Mouse (Mus musculus): ENCODE results near the gene Pla2g3.

The Pla2g3 gene

DNA sequence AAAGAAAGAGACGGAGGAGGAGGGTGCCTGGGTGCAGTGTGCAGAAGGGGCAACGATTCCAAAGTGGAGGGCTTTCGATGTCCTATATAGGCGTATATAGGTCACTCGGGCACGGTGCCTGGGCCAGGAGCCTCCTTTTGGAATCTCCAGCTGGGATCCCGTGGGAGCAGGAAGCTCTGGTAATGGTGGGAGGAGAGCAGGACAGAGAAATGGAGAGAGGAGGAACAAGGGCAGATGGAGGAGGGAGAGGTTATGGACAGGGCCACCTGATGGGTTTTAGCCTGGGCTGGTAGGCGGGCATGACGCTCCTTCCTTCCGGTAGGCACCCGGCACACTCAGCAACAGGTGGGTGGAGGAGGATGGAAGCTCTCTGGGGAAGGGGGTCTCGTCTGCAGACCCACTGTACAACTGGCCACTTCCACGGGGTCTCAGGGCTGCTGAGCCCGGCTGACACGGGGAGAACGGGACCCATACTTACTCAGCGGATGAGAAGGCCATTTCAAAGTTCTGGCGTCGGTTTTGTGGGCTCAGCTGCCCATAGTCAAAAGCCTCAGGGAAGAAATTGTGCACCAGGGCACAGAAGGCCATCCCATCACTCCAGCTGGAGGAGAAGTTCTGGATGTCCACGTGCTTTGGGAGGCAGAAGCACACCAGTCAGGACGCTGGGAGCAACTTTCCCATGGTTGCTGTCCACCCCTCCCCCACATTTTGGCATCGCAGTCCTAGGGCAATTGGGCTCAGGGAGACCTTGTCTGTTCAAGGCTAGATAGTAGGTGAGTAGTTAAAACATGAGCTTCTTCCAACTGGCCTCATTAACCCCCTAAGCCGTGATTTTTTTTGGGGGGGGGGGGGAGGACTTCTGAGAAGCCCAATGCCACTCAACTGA is 33.5 kb downstream of the Pla2g3 start:
- DNase-seq, result peak; percentile 79

DNA sequence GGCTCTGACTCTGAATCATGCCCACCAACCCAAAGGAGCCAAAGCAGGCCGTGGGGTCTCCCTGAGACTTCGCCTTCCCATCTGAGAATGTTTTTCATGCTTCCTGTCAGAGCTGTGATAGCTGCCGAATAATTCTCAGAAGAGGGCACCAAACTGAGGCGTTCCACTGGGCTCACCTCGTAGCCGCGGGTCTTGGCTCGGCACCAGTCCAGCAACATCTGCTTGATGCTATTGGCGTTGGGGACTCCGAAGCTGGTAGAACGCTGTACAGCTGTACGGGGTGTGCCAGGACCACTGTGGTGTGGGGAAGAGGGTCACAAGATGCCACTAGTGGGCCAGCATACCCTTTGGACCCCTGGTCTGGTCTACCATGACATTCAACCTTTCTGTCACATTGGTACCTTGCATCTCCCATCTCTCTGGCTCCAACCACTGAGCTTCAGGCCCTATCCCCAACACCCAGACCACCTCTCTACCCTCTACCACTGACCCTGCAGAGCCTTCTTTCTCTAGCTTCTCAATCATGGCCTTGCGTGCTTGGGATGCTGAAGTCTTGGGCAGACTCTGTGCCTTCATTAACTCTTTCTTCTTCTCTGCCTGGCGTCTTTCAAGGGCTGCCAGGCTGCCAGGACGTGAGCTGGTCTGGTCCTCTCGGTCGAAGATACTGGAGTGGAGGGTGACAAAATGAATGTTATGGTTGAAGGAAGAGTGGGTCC is 34.4 kb downstream of the Pla2g3 start:
- peak; percentile 60 for DNase-seq

DNA sequence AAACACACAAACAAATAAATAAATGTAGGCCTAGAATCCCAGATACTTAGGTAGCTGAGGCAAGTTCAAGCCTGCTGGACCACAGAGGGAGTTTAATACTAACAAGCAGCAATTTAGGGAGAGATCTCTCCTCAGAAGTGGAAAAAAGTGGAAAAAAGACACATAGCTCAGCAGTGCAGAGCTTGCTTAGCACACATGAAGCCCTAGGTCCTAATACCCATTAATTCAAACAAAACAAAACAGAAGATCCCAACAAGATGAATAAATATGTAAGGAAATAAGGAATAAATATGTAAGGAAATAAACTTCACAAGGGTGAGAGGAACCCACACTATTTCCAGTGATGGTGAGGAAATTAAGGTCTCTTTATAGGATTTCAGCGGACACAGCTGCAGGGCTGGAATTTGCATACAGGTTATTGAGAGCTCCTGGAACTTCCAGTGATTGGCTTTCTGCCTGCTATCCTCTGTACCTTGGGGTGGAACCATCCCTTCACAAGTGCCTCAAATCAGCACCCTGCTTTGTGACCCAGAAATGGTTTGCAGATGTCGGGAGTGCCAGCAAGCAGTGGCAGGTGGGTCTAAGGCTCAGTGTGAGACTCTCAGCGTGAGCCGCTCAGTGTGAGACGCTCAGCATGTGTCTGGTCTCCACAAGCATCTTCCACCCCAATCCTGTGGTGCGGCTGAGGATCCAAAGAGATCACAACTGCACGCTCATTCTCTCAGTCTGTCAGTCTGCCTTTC is 35.9 kb downstream of the Pla2g3 start:
- DNase-seq, result peak; percentile 18

DNA sequence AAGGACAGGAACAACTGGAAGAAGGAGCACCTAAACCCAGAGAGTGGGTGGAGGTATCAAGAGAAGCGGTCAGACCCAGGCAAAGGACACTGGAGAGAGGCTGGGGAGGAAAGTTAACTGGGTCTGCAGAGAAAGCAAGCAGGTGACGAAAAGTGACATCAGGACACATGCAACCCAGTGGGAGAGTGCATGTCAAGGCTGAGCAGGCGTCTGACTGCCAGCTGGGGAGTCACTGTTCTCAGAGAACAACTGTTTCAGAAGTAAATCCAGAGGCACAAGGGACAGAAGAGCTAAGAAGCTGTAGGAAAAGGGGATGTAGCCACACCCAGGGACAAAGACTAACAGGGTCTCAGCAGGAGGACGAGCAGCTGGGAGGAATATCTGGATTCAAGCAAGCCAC is 37.5 kb downstream of the Pla2g3 start:
- DNase-seq, result no peak

DNA sequence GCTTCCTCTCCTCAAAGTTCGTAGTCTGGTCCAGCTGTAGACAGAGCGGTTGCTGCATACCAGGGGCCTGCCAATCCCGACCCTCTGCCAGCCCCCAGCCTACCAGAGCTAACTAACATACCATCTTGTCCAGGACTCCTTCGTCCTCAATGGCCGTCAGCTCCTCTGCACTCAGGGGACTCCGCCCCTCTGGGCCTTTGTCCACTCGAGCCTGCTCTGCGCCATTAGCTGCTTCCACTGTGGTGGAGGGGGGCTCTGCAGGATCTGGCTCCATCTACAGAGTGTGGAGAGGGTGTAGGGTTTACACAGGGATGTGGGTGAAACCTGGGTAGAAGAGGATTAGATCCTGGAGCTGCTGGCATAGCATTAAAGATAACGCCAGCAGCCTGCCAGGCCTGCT is 38.1 kb downstream of the Pla2g3 start:
- peak; percentile 12 for DNase-seq

DNA sequence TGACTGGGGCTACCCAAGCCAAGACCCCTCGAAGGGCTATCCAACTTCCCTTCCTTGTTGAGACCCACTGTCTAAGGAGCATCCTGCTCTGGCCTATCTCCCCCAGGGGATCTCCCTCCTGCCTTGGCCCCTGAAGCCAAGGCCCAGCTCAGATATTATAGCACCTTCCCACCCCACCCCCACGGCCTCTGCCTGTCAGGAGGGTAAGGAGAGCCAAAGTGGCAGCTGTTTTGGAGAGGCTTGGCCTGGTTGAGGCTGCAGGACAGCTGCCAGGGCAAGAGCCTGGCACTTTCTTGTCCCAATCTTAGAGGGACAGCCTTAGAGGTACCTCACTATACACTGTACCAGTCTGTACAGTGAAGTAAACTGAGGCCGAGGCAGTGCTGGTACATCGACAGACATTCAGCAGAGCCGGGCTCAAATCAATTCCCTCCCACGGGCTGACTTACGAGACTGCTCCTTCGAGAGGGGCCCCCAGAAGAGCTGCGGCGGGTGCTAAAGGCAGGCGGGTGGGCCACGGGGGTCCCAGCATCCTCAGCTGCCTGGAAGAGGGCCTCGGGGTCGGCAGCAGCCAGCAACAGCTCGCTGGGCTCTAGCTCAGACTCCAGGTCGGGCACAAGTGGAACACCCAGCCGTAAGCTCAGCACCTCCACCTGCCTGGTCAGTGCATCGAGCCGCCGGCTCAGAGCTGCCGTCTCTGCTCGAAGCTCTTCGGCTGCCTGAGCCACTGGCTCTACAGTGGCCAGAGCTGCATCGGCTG is 39.1 kb downstream of the Pla2g3 start:
- DNase-seq, result peak; percentile 26

DNA sequence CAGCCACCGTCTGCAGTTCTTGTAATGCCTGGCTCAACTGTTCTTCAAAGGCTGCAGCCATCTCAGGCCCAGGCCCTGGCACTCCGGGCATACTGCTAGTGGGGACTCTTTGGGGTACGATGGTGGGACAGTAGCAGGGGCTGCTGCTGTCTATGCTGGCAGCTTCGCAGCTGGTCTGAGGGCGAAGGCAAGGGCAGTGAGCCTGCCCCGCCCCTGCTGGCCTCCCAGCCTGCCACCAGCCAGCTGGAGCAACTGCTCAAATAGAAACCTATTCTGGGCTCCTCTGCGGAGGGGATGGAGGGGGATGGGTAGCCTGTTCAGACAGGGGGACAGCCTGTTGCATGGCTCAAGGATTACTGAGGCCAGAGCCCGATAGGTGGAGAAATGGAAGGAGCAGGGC is 39.7 kb downstream of the Pla2g3 start:
- DNase-seq, result peak; percentile 32

DNA sequence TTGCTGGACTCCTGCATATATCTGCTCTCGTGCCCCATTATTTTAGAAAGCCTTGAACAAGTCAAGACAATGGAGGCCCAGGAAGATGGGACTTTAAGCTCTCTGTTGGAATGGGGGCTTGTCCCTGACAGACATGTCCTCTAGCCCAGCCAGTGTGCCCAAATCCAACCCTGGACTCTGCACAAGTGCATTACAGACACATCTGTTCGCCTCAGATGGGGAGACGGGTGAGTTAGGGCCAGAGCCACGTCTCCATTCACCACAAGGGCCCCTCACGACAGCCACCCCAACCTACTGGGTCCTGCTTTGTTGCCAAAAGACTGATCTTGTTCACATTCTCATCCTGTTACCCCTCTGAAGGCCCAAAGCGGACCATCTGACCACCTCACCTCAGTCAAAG is 40.1 kb downstream of the Pla2g3 start:
- peak; percentile 20 for DNase-seq

DNA sequence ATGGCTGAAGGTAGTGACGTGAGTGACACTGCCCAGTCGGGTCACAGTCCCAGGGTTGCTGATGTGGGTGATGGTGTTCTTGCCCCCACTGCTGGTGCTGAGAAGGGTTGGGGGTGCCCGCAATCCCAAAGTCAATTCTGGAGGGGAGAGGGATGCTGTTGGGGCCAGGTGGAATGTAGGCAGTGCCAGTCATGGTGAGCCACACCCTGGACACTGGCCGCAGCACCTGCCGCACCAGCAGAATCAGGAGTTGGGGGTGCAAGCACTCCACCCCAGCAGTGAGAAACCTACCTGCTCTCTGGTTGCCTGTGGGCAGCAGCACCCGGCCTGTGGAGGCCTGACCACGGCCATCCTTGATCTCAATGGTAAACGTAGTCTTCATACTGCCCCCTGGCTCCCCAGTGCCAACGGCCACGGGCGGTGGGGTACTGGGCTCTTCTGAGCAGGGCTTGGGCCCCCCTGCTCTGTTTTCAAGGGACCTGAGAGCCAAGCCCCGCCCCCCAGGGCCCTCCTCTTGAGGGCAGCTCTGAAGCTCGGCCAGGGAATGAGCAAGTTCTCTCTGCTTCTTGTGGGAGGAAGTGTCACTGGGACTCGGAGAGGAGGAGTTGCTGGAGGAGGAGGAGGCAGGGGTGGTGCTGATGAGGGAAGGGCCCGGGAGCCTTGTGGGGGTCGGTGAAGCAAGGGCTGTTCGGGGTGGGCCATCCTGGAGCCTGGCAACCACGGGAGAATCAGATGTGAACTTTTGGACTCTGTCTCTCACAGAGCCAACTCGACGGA is 41.6 kb downstream of the Pla2g3 start:
- peak; percentile 35 for DNase-seq

DNA sequence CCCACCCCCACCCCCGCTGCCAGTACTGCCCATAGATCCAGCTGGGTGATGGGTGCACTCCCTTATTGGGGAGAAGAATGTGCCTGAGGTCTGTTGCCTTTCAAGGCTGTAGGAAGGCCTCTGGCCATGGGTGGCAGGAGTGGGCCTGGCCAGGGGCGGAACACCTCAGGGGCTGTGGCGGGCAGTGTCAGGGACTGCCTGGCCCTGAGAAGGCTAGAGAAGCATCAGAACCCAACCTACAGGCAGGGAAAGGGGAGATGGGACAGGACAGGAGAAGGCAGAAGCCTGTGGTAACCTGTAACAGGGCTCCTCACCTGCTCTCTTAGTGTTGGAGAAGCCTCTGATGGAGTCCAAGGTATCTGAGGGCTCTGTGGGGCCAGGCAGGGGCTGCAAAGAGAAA is 42.6 kb downstream of the Pla2g3 start:
- DNase-seq, result no peak

DNA sequence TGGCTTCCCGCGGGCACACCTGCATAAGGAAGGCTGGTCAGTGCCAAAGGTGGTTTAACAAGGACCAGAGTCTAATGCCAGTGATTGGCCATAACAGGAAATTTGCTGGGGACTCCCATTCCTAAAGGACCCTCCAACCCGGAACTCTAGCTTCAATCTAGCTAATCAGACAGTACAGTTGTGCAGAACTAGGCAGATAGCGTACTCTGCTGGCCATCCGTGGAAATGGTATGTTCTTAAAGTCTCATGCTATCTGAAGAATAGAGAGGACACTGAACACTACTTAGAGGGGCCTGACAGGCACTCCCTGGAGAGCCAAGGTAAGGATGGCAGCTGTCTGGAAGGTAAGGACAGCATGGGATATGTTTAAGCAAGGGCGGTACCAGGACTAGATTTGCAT is 43.5 kb downstream of the Pla2g3 start:
- peak; percentile 50 for DNase-seq

DNA sequence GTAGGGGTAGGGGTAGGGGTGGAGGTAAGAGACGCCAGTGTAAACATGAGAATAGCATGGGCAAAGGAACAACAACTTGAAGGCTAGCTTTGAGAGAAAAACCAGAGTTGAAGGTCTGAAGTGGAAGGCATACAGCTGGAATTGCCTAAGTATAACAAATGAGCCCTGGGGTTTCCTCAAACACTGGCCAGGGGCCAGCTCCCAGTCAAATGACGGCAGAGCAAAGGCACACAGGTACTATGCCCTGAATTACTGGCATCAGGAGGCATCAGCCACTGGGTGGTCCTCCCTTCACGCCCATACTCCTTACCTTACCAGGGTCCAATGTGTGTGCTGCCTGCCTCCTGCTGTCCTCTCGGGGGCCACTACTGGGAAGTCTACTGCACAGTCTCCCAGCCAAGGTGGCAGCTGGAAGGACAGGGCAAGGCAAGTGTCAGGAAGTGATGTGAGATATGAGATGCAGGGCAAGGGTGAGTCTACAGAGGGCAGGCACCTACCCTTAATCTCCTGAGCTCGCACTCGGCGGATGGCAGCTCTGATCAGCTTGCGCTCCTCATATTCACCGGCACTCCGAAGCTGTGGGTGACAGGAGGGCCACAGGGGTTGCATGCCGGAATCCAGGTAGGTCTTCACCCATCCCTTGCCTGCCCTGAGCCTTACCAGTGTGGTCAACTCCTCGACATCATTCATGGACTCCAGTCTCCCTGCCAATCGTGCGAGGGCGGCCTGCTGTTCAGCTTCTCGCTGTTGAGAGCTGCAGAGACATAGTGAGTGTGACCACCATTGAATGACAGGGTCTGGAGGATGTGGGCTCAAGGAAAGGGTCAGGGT is 44.2 kb downstream of the Pla2g3 start:
- DNase-seq, result peak; percentile 30

DNA sequence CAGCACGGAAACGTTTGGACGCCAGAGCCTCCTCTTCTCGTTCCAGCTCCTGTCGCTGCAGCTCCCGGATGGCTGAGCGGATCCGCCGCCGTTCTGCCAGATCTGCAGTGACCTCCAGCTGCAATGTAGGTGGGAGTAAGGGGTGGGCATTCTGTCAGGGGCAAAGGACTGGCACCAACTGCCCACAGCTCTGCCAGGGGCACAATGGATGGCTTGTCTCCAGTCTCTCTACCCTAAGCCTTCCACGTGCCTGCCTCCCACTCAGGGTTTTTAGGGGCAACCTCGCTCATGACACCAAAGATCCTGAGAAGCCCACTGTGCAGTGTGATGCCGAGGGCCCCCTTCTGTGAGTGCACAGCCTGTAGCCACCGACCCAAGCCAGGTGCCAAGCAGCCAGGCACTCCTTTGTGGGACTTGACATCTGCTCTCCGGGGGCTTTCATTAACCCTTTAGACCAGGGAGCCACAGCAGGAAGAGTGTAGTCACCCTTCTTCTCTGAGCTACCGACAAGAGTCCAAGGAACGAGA is 45.4 kb downstream of the Pla2g3 start:
- peak; percentile 29 for DNase-seq

DNA sequence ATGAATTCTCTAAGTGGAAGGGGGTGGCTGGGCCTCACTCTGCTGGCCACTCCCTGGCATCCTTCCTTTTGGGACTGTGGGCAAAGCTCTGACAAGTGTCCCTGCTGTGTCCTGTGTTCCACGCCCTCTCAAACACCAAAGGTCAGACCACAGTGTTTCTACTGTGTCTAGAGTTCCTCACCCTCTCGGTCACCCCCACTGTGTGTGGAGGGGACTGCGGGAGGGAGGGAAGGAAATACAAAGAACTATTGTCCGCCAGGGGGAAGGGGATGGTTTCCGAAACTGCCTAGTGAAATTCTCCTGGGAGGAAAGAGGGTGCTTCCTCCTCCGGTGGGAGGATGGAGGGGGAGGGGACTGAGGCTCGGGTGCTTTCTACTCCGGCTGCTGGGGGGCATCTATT is 46.9 kb downstream of the Pla2g3 start:
- DNase-seq, result no peak

DNA sequence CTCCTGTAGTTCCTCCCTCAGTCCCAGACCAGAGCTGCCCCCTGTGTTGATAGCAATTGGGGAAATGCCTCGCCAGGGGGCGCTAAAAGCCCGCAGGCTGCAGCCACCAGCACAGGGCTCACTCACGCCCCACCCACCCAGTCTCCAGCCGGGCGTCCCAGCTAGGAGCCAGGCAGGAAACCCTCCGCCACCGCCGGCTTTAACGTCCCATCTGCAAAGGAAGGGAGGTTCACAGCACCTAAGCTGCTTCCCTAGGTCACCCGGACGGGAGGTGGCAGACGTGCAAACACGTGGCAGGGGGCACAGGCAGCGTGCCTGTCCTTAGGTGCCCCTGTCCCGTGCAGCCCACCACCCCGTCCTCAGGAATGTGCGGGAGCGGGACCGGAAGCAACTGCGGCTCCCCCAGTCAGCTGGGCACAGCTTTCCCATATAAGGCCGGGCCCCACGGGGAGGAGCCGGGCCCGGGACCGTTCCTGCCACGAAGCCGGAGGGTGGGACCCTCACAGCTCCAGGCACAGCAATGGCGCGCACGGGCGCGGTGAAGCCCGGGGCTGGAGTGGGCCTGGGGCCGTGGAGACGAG is 47.4 kb downstream of the Pla2g3 start:
- DNase-seq, result peak; percentile 91

DNA sequence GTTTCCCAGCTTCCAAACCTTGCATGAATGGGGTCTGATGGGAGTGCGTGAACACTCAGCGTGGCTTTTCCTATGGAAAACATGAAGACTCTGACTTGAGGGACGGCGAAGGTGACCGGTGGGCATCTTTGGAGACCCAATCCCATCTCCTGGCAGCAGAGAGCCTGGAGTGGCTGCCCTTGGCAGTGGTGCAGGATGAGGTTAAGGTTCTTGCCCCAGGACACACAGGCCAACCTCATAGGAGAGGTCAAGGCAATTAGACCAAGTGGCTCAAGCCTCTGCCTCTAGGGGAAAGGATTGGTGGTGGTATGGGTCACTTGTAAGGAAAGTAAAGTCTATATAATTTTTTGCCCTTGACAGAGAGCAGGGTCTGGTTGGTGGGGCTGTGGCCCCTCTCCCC is 48.0 kb downstream of the Pla2g3 start:
- peak; percentile 43 for DNase-seq

DNA sequence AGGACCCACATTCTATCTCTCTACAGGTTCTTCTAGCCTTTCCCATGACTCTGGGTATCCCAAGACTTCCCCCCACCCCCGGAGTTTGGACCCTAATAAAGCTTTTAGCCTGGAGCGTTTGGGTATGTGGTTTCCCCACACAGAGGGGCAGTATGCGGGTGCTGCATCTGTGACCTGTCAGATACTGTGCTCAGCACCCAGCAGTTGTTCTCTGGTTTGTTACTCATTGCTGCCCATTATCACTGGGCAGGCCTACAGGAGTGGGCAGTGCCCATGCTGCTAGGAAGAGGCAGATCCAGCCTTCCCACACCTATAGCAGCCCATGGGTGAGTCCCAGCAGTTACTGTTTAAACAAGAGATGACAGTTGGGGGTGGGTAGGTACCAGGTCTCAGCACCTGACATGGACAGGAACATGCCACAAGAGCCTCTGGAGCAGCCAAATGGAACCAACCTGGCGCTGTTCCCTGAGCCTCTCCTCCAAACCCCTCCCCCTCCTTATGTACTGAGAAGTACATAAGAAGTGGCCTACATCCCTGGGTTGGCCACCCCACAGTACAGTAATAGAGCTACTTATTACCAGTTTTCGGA is 48.8 kb downstream of the Pla2g3 start:
- DNase-seq, result peak; percentile 52

DNA sequence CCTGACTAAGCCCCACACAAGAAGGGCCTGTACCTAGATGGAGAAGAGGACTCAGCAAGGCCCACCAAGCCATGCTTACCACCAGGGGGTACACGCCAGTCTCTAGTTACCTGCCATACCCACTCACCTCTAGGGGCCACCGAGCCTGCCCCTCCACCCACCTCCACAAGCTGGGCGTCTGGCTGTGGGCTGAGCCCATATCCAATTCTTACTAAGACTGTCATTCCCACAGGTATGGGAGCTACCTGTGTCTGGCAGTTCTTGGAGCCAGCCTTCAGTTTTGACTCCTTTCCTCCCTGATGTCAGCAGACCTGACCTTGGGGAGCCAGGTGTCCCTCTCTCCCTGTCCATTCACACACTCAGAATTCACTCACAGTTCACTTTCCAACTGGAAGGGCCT is 49.6 kb downstream of the Pla2g3 start:
- peak; percentile 30 for DNase-seq

DNA sequence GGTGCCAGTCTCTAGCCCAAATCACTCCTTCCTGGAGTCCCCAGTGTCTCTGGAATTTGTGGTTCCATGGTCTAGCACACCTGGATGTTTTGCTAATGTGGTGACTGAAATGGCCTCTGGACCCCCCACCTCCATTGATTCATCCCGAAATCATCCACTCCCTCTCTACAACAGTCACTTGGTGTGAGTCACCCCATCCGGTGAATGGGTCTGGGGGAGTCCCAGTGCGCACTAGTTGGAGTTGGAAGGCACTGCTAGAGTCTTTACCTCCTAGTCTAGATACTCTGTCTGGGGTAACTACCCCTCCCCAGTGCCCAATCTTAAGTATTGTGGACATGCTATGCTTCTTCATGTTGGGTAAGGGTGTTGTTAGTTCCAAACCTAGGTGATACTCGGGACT is 50.3 kb downstream of the Pla2g3 start:
- peak; percentile 41 for DNase-seq

Data from cerebellum, adult 9-11 months (tissue).